Mouse (Mus musculus) adrenal gland (tissue): Measurements from ENCODE around the gene Tbc1d2b.

Experiments
- intact Hi-C: fragments of 180-260 bp; cut with DNase I; formaldehyde crosslinking; loops from one replicate; pipeline ENCODE4 v1.15.1; 2025

Gene Tbc1d2b

DNA sequence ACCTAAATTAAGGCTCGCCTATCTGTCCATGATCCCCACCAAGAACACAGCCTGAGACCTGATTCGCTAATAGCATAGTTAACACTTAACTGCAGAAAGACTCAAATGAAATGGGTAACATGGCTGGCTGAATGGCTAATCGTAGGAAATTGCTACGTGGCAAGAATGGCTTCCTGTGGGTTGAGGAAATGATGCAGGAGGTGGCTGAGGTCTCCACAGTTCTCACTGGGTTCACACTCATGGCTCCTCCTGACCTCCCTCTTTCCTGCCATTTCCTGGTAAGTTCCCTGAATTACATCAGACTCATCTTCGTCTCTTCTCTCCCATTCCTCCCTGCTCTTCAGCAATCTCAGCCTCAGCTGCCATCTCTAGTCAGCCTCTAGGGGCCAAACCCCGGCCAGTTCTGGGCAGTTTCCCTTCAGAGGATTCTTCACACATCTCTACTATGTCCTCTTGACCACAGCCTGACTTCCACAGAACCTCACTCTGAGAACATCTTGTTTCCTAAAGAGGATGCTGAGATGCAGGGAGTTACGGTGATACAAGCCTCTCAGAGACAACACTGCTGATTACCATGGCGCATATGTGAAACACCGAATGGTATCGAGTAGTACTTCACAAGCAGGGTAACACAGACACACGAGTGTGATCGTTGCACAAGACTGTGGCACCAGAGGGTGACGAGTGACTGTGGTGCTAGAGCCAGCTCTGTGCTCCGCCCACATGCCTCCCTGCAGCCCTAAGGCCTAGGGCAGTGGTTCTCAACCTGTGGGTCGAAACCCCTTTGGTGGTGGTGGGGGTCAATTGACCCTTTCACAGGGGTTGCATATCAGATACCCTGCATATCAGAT is 26.1 kb downstream of the Tbc1d2b start:
- intact Hi-C loops: no loop called here

GRCm38 (mm10) chr9:90242855-90243254 is 27.7 kb downstream of the Tbc1d2b start:
- intact Hi-C loops: no loop called here

DNA sequence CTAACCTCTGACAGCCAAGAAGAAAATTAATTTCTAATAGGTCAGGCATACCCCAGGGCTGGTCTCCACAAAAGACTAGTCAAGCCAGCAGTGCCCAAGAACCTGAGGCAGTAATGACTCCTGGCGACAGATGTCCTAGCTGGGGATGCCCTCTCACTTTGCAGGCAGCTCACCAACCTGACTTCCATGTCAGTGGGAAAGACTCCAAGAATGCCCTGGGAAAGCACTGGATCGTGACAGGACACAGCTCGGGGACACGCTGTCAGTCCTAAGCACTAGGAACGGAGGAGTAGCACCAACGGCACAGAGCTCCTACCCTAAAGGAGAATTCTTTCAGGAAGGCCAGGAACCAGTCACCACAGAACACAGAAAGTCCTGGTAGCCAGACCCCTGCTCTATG is 28.3 kb downstream of the Tbc1d2b start:
- intact Hi-C loops: no loop called here

GRCm38 (mm10) chr9:90241618-90242017 is 29.0 kb downstream of the Tbc1d2b start:
- intact Hi-C loops: no loop called here

- intact Hi-C loops: no loop called here
Observed at GRCm38 (mm10) chr9:90241041-90241440, 29.6 kb downstream of the Tbc1d2b start.

DNA sequence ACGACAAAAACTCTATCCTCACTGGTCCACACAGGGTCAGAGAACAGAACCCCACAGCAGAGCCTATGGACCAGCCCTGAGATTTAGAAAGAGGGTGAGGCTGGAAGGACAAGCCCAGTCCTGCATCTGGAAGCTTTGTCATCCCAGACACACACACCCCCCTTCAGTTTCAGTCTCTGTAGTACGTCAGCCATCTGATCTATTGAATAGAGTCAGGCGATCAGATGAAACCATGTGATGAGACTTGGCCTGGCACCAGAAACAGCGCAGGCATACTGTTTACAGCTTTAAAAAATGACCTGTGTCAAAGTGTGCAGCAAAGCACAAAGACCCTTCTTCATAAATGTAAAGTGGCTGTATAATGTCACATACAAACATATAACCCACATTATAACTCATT is 30.0 kb downstream of the Tbc1d2b start:
- intact Hi-C loops: no loop called here

- intact Hi-C loops: no loop called here
Observed at GRCm38 (mm10) chr9:90237232-90238062, 33.2 kb downstream of the Tbc1d2b start.

- intact Hi-C loops: no loop called here
Observed at GRCm38 (mm10) chr9:90236817-90237216, 33.8 kb downstream of the Tbc1d2b start.

DNA sequence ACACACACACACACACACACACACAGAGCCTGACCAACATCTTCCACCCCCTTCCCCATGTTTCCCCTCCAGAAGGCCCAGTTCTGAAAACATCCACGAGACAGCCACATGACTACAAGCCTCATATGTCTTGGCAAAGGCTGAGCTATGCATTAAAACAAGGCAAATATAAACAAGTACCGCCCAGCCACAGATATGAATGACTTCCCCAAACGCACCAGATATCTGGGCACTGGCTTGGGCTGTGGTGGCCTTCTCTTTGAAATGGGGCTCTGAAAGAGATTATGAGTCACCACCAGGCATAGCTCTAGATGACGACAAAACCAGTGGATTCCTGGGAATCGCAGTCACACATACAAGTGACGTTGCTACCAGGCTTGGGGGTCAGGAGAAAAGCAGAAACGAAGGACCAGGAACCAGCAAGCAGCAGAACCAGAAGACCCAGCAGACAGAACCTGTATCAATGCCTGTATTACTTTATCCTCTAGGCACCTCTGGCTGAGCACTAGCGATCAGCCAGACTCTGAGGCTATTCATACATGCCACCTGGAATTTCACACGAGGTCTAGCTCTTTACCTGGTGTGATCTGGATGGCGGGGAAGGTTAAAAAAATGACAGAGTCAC is 35.2 kb downstream of the Tbc1d2b start:
- intact Hi-C loops: no loop called here

GRCm38 (mm10) chr9:90234786-90235185 is 35.8 kb downstream of the Tbc1d2b start:
- intact Hi-C loops: no loop called here

GRCm38 (mm10) chr9:90233906-90234419 is 36.6 kb downstream of the Tbc1d2b start:
- intact Hi-C loops: no loop called here

DNA sequence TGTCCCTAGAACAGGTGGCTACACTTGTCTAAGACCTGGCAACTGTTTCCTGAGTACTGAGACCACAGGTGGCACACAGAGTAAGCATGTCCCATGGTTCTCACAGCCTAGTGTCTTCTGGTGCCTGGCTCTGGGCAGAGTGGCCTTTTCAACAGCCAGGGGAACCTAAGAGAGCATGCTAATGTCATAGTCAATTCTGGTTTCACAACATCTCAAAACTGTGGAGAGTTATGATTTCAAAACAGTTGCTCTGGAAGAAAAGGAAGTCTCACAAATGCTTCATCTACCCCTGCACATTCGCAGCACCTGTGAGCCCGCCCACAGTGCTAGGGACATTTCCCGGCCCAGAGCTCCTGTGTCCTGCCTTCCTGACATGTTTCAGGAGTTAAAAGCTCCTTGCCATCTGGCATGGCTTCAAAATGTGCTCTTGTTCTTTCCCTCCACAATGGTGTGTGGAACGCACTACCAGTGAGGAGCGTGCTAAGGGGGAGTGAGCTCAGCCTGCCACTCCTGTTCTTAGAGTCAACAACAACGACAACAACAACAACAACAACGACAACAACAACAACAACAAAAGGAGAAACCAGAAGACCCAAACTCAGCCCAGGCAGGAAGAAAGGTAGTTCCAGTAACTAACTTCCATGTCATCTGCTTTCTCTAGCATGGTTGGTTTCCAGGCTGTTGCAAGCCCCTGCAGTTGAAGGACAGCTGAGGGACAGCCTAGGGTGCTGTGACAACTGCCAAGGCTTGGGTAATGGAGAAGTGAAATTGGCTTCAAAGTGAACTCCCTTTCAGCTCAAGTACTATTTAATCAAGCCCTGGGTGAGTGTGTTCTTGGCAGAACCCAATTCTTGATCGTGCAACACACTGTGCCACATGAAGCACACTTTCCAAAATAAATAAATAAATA is 37.6 kb downstream of the Tbc1d2b start:
- intact Hi-C loops: no loop called here

- intact Hi-C loops: no loop called here
Observed at GRCm38 (mm10) chr9:90227171-90227570, 43.4 kb downstream of the Tbc1d2b start.

GRCm38 (mm10) chr9:90226742-90227096 is 43.9 kb downstream of the Tbc1d2b start:
- intact Hi-C loops: no loop called here

DNA sequence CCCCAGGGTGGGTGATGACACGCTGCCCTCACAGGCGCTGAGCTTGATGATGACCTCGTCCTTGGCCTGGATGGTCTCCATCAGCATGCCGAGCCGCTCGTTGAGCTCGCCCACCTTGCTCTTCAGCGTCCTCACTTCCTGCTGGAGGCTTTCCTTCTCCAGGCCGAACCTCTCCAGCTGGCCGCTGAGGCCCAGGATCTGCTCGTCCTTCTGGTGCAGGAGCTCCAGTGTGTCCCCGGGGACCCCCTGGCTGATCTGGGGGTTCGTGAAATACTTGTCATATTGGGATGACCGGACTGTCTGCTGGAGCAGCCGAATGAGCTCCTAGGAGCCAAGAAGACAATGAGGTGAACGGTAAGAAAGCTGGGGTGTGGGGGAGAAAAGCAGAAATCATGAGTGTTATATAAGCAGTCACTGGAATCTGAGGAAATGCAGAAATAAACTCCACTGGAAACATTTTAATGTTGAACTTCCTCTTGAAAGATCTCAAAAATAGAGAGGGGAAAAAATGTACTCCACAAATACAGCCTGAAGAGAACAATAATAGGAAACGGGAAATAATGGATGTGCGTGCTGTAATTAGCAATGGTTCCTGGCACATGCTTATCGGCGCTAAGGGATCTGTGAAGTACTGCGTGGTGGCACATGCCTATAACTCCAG is 44.4 kb downstream of the Tbc1d2b start:
- intact Hi-C loops: no loop called here

DNA sequence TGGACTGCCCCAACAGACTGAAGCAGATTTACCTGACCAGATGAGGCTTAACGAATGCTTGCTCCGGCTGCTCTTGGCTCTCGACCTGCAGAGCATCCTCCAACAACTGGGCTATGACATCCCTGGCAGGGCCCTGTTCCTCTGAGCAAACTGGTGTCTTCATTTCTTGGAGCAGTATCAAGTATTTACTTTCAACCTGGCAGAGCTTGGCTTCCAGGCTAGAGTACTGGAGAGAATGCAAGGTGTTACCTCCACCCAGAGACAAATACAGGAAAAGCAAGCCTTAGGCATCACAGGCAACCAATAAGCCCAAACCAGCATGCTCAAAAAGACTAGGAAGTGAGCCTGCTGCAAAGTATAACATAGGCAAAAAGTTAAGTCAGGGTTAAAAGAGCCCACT is 48.3 kb downstream of the Tbc1d2b start:
- intact Hi-C loops: no loop called here

DNA sequence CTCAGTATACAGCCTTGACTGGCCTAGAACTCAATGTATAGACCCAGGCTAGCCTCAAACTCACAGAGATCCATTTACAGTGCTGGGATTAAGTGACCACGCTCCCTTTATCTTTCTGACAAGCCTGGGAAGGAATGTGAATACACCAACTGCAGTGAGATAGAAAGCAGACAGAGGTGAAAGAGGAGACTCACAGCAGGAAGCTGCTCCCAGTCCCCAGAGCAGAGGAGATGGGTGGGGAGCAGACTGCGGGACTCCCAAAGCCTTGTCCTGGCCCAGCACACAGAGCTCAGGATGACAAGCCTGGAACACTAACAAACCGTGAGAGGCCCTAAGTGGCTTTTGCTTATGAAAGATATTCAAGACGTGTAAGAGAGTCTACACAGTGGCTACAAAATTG is 53.1 kb downstream of the Tbc1d2b start:
- intact Hi-C loops: no loop called here

- intact Hi-C loops: no loop called here
Observed at GRCm38 (mm10) chr9:90216259-90217001, 54.2 kb downstream of the Tbc1d2b start.

DNA sequence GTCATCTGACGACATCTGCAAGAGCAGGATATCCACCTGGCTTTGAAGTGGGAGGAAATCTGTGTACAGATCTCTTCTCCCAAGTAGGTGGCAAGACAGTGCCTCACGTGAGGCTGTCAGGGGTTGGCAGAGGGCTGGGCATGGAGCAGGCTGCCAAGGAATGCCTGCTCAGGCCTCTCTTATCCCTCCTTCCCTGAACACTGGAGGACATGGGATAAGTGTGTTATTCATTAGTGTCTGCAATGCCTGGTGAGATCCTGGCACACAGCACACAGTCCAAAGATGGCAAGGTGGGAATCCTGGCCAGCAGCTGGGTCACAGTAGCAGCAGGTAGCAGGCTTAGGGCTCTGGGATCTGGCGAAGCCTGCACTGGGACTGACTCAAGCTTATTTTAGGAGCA is 57.5 kb downstream of the Tbc1d2b start:
- intact Hi-C loops: no loop called here
